Mouse (Mus musculus) cerebellum, adult 18-20 months (tissue): ENCODE data around the gene Ubr2.

Experiments used
- DNase-seq, 2 experiments: peaks; one replicate each; pipeline ENCODE4 v3.0.0; 2021

Ubr2 gene

GRCm38 (mm10) chr17:47002401-47002800 is 8.0 kb downstream of the Ubr2 start:
- DNase-seq = peak in 1 of 2 experiments; percentile 39

GRCm38 (mm10) chr17:46998840-46999239 is 11.5 kb downstream of the Ubr2 start:
- no peak for DNase-seq

GRCm38 (mm10) chr17:46996484-46996883 is 13.9 kb downstream of the Ubr2 start:
- DNase-seq = no peak

- DNase-seq = no peak
Measured at GRCm38 (mm10) chr17:46995621-46996020, 14.7 kb downstream of the Ubr2 start.

GRCm38 (mm10) chr17:46994641-46995398 is 15.5 kb downstream of the Ubr2 start:
- DNase-seq = no peak

- no peak for DNase-seq
Measured at GRCm38 (mm10) chr17:46993625-46994024, 16.7 kb downstream of the Ubr2 start.

GRCm38 (mm10) chr17:46987631-46988030 is 22.7 kb downstream of the Ubr2 start:
- no peak for DNase-seq

GRCm38 (mm10) chr17:46980050-46980449 is 30.3 kb downstream of the Ubr2 start:
- DNase-seq = no peak

GRCm38 (mm10) chr17:46975183-46975582 is 35.2 kb downstream of the Ubr2 start:
- peak; percentile 26 to 60 for DNase-seq

GRCm38 (mm10) chr17:46972603-46973002 is 37.8 kb downstream of the Ubr2 start:
- DNase-seq = no peak

GRCm38 (mm10) chr17:46966892-46967291 is 43.5 kb downstream of the Ubr2 start:
- no peak for DNase-seq

- DNase-seq = peak; percentile 34 to 39
Measured at GRCm38 (mm10) chr17:46963186-46963585, 47.2 kb downstream of the Ubr2 start.

GRCm38 (mm10) chr17:46962153-46962552 is 48.2 kb downstream of the Ubr2 start:
- no peak for DNase-seq

- DNase-seq = no peak
Measured at GRCm38 (mm10) chr17:46960216-46960615, 50.1 kb downstream of the Ubr2 start.

- no peak for DNase-seq
Measured at GRCm38 (mm10) chr17:46958045-46958444, 52.3 kb downstream of the Ubr2 start.

- no peak for DNase-seq
Measured at GRCm38 (mm10) chr17:46946276-46946675, 64.1 kb downstream of the Ubr2 start.

- DNase-seq = no peak
Measured at GRCm38 (mm10) chr17:46942421-46942820, 67.9 kb downstream of the Ubr2 start.

- DNase-seq = no peak
Measured at GRCm38 (mm10) chr17:46940461-46940860, 69.9 kb downstream of the Ubr2 start.

- DNase-seq = peak; percentile 53 to 60
Measured at GRCm38 (mm10) chr17:46933557-46934348, 76.6 kb downstream of the Ubr2 start.

- DNase-seq = no peak
Measured at GRCm38 (mm10) chr17:46932961-46933360, 77.4 kb downstream of the Ubr2 start.

GRCm38 (mm10) chr17:46929897-46930296 is 80.5 kb downstream of the Ubr2 start:
- no peak for DNase-seq

GRCm38 (mm10) chr17:46929277-46929676 is 81.1 kb downstream of the Ubr2 start:
- DNase-seq = no peak

- DNase-seq = no peak
Measured at GRCm38 (mm10) chr17:46927781-46928180, 82.6 kb downstream of the Ubr2 start.

- DNase-seq = no peak
Measured at GRCm38 (mm10) chr17:46926941-46927340, 83.4 kb downstream of the Ubr2 start.
